Mouse (Mus musculus): ENCODE measurements around the gene Actrt2.

Actrt2 gene

GRCm38 (mm10) chr4:154638320-154638886, 29.3 kb downstream of the Actrt2 start:
- DNase-seq (ENCODE audit: low read depth, low spot score), result no peak

GRCm38 (mm10) chr4:154637468-154638319, 30.0 kb downstream of the Actrt2 start:
- no peak for DNase-seq (ENCODE audit: low read depth, low spot score)

GRCm38 (mm10) chr4:154636721-154637311, 30.9 kb downstream of the Actrt2 start, which contains the start of gene Prdm16:
Prdm16 (minus strand) TSS chr4:154636873.
- DNase-seq (ENCODE audit: low read depth, low spot score), result no peak

GRCm38 (mm10) chr4:154636053-154636433, 31.6 kb downstream of the Actrt2 start:
- DNase-seq (ENCODE audit: low read depth, low spot score), result no peak

GRCm38 (mm10) chr4:154635241-154636052, 32.2 kb downstream of the Actrt2 start:
- no peak for DNase-seq (ENCODE audit: low read depth, low spot score)

GRCm38 (mm10) chr4:154634470-154635240, 33.0 kb downstream of the Actrt2 start:
- DNase-seq (ENCODE audit: low read depth, low spot score), result no peak

GRCm38 (mm10) chr4:154634001-154634400, 33.7 kb downstream of the Actrt2 start:
- no peak for DNase-seq (ENCODE audit: low read depth, low spot score)

GRCm38 (mm10) chr4:154632800-154633764, 34.6 kb downstream of the Actrt2 start:
- DNase-seq (ENCODE audit: low read depth, low spot score), result no peak

GRCm38 (mm10) chr4:154630763-154631162, 36.9 kb downstream of the Actrt2 start:
- DNase-seq (ENCODE audit: low read depth, low spot score), result no peak

- no peak for DNase-seq (ENCODE audit: low read depth, low spot score)
Measured at GRCm38 (mm10) chr4:154627419-154628142, 40.1 kb downstream of the Actrt2 start.

GRCm38 (mm10) chr4:154626282-154626681, 41.4 kb downstream of the Actrt2 start:
- DNase-seq (ENCODE audit: low read depth, low spot score), result no peak

- DNase-seq (ENCODE audit: low read depth, low spot score), result no peak
Measured at GRCm38 (mm10) chr4:154625710-154626109, 42.0 kb downstream of the Actrt2 start.

GRCm38 (mm10) chr4:154623241-154623640, 44.4 kb downstream of the Actrt2 start:
- DNase-seq (ENCODE audit: low read depth, low spot score), result no peak

GRCm38 (mm10) chr4:154622521-154622920, 45.1 kb downstream of the Actrt2 start:
- no peak for DNase-seq (ENCODE audit: low read depth, low spot score)
